Mouse (Mus musculus) small intestine, adult 2 months (tissue): ENCODE measurements around the gene Snrpd2. TPM values are rescaled to one million over a fixed set of nuclear protein-coding genes. Genes with fewer than 3 reads are reported as not detected.

Experiments
- H3K27ac ChIP-seq: fragments of 200-500 bp; 2 replicates; pipeline ENCODE4 v1.5.1; 2012; ENCODE audit warnings: low read depth, low read length, control low read depth, inconsistent platforms; ENCODE audit not compliant: insufficient read depth
- H3K27me3 ChIP-seq: fragments of 200-500 bp; 2 replicates; pipeline ENCODE4 v1.6.1; 2012; ENCODE audit warnings: mild to moderate bottlenecking, moderate library complexity, low read length, inconsistent platforms; ENCODE audit not compliant: control insufficient read depth, insufficient read depth
- H3K36me3 ChIP-seq: fragments of 200-500 bp; 2 replicates; pipeline ENCODE4 v1.6.1; 2012; ENCODE audit warnings: mild to moderate bottlenecking, low read length, control low read depth, inconsistent platforms; ENCODE audit not compliant: control insufficient read depth, insufficient read depth
- H3K4me1 ChIP-seq: fragments of 200-500 bp; 2 replicates; pipeline ENCODE4 v1.6.1; 2012; ENCODE audit warnings: low read length, inconsistent platforms, mixed read lengths; ENCODE audit not compliant: control insufficient read depth, insufficient read depth, insufficient read length
- H3K4me3 ChIP-seq: fragments of 200-500 bp; 2 replicates; pipeline ENCODE4 v1.5.1; 2012; ENCODE audit warnings: low read depth, mild to moderate bottlenecking, control low read depth, inconsistent platforms, low read length, moderate library complexity
- CTCF ChIP-seq: fragments of 200-500 bp; IDR thresholded peaks from 2 replicates; pipeline ENCODE4 v1.5.1; 2012; ENCODE audit warnings: low read depth, mild to moderate bottlenecking, control low read depth, inconsistent platforms, low read length, moderate library complexity, mixed read lengths; ENCODE audit not compliant: insufficient replicate concordance, insufficient read length; ENCODE audit errors: extremely low read depth
- POLR2A ChIP-seq: fragments of 200-500 bp; IDR thresholded peaks from 2 replicates; pipeline ENCODE4 v1.6.1; 2012; ENCODE audit warnings: low read depth, mild to moderate bottlenecking, control low read depth, inconsistent platforms, low read length, moderate library complexity
- WGBS: fragments of 180-500 bp; shearing (Covaris S2); methylation state at CpG from one replicate; pipeline ENCODE4 v1.1.7; 2018; 5-methylcytosine and 5-hydroxymethylcytosine counted together
- polyA plus RNA-seq: library from polyadenylated mRNA; depleted of rRNA; stranded (reverse); fragments of >200 nt; gene quantifications from 2 replicates; pipeline ENCODE4 v1.2.3, GENCODE M21; 2012

The Snrpd2 gene
- polyA plus RNA-seq, 1 experiment = 25.8 TPM

GRCm38 (mm10) chr7:19176516-19176947 is 27.0 kb downstream of the Snrpd2 start:
- H3K36me3 ChIP-seq = no peaks in the 10 kb centered on the region
- H3K4me3 ChIP-seq = no peak overlapping the region

GRCm38 (mm10) chr7:19177216-19177615 is 27.7 kb downstream of the Snrpd2 start:
- TF ChIP-seq CTCF = no peak
- H3K27me3 ChIP-seq = peaks cover 15% of the 10 kb centered on the region; the same call in 1 of the 2 replicates
- H3K4me3 ChIP-seq = no peak overlapping the region
- H3K27ac ChIP-seq = no peak overlapping the region
- WGBS = 79% methylated on average over 7 of the region's 7 CpGs
- H3K36me3 ChIP-seq = no peaks in the 10 kb centered on the region
- H3K4me1 ChIP-seq = peaks cover 10% of the 10 kb centered on the region

More at GRCm38 (mm10) chr7:19176516-19176947, 27.0 kb downstream of the Snrpd2 start:
- TF ChIP-seq POLR2A = no peak
- TF ChIP-seq CTCF = no peak
- H3K4me1 ChIP-seq = peaks cover 6% of the 10 kb centered on the region
- peaks cover 15% of the 10 kb centered on the region; the same call in 1 of the 2 replicates for H3K27me3 ChIP-seq
- WGBS = 12% methylated on average over 19 of the region's 21 CpGs
- no peak overlapping the region for H3K27ac ChIP-seq

GRCm38 (mm10) chr7:19178035-19178434 is 28.5 kb downstream of the Snrpd2 start:
- Histone ChIP-seq H3K4me3 (no peak overlapping the region), H3K36me3 (no peaks in the 10 kb centered on the region), H3K27me3 (peaks cover 15% of the 10 kb centered on the region; the same call in 1 of the 2 replicates), H3K4me1 (peaks cover 11% of the 10 kb centered on the region), H3K27ac (no peak overlapping the region)
- WGBS = 21% methylated on average over 18 of the region's 18 CpGs
- TF ChIP-seq POLR2A = no peak
- no peak for TF ChIP-seq CTCF

- Histone ChIP-seq H3K4me3 (peak overlapping the region; percentile 9; the same call in 1 of the 2 replicates), H3K27me3 (peaks cover 15% of the 10 kb centered on the region; the same call in 1 of the 2 replicates), H3K36me3 (no peaks in the 10 kb centered on the region), H3K4me1 (peaks cover 11% of the 10 kb centered on the region), H3K27ac (no peak overlapping the region)
- 8% methylated on average over 27 of the region's 27 CpGs for WGBS
- TF ChIP-seq CTCF = peak; percentile 96
- TF ChIP-seq POLR2A = no peak
These were observed 29.0 kb downstream of the Snrpd2 start for GRCm38 (mm10) chr7:19178443-19179092.

GRCm38 (mm10) chr7:19179173-19179572 is 29.7 kb downstream of the Snrpd2 start:
- Histone ChIP-seq H3K36me3 (no peaks in the 10 kb centered on the region), H3K4me3 (0 out of 2 replicates have a peak overlapping the region, but pooled peaks have one; percentile 4), H3K27me3 (peaks cover 15% of the 10 kb centered on the region; the same call in 1 of the 2 replicates), H3K4me1 (peaks cover 11% of the 10 kb centered on the region), H3K27ac (no peak overlapping the region)
- TF ChIP-seq POLR2A (no peak), CTCF (peak; percentile 58; the same call in 1 of the 2 replicates)
- under 1% methylated on average over 32 of the region's 32 CpGs for WGBS

GRCm38 (mm10) chr7:19179936-19180335 is 30.4 kb downstream of the Snrpd2 start:
- H3K36me3 ChIP-seq = no peaks in the 10 kb centered on the region
- no peak overlapping the region for H3K4me3 ChIP-seq
- no peak overlapping the region for H3K27ac ChIP-seq
- H3K27me3 ChIP-seq = peaks cover 15% of the 10 kb centered on the region; the same call in 1 of the 2 replicates
- TF ChIP-seq POLR2A = no peak
- no peak for TF ChIP-seq CTCF
- H3K4me1 ChIP-seq = peaks cover 11% of the 10 kb centered on the region
- WGBS = 30% methylated on average over 6 of the region's 6 CpGs

GRCm38 (mm10) chr7:19180862-19181429 is 31.4 kb downstream of the Snrpd2 start:
- Histone ChIP-seq H3K27ac (no peak overlapping the region), H3K27me3 (peaks cover 15% of the 10 kb centered on the region; the same call in 1 of the 2 replicates), H3K36me3 (no peaks in the 10 kb centered on the region), H3K4me1 (peaks cover 11% of the 10 kb centered on the region), H3K4me3 (peak overlapping the region; percentile 69)
- TF ChIP-seq CTCF (no peak), POLR2A (no peak)
- WGBS = under 1% methylated on average over 27 of the region's 27 CpGs

- no peak overlapping the region for H3K4me3 ChIP-seq
- H3K27ac ChIP-seq = no peak overlapping the region
- no peaks in the 10 kb centered on the region for H3K27me3 ChIP-seq
- TF ChIP-seq POLR2A = no peak
- no peak for TF ChIP-seq CTCF
- H3K36me3 ChIP-seq = no peaks in the 10 kb centered on the region
- WGBS = 84% methylated on average over 2 of the region's 2 CpGs
- peaks cover 10% of the 10 kb centered on the region for H3K4me1 ChIP-seq
These were observed 34.7 kb downstream of the Snrpd2 start for GRCm38 (mm10) chr7:19184250-19184649.
